Mouse (Mus musculus): ENCODE results near the gene Ntrk3. TPM values are rescaled to one million over a fixed set of nuclear protein-coding genes. Genes with fewer than 3 reads are reported as not detected.

Ntrk3 gene
- polyA plus RNA-seq, 1 experiment from 2014 or later: 0.16 TPM

DNA sequence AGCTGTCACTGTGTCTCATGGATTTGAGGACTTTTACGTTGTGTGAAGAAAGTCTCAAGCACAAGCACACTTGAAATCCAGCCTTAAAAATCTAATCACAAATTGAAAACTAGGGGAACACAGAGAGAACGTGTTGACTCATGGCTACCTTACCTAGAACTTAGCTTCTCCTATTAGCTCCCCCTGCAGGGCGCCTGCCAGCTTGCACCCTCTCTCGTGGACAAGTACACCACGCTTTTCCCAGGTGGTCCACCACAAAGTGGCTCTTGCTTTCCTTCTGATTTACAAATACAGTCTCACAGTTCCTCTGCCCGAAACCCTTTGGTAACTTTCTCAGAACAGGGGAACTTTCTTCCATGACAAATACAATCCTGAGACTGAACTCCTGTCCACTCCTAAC is 94.1 kb downstream of the Ntrk3 start:
- WGBS: 62% methylated on average over 6 of the region's 6 CpGs
- Histone ChIP-seq H3K4me3 (ENCODE audit: low read depth, low read length) (no peak overlapping the region), H3K27me3 (ENCODE audit: control insufficient read depth, insufficient read depth, low read length) (no peaks in the 10 kb centered on the region), H3K9ac (ENCODE audit: low read length) (no peak overlapping the region), H3K27ac (replicated peaks; ENCODE audit: low read depth, low read length) (no peak overlapping the region), H3K9me3 (ENCODE audit: control insufficient read depth, low read length) (no peaks in the 10 kb centered on the region), H3K4me2 (ENCODE audit: low read depth, severe bottlenecking) (no peak overlapping the region), H3K36me3 (ENCODE audit: control insufficient read depth, insufficient read depth, low read length) (no peaks in the 10 kb centered on the region), H3K4me1 (ENCODE audit: control insufficient read depth, insufficient read depth, low read length) (no peaks in the 10 kb centered on the region)
- DNase-seq (ENCODE audit: low spot score): peak; percentile 36
- no peak for ATAC-seq (ENCODE audit: insufficient number of reproducible peaks, low FRiP score, low TSS enrichment, low read depth)

DNA sequence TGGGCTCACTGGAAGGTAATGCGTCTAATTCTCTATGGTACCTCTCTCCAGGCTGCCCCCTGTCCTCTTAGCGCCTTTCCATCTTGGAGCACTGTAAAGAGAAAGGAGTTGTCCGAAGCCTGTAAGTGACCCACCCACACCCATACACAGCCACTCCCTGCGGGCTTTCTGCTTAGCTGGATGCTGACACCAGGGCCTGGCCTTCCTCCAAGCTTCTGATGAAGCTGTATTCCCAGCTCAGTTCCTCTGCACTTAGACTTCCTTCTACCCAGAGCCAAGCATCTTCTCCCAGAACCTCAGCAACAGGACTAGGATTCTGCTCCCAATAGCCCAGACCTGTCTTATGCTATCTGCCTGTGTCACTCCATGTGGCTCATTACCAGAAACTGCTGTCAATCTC is 114.1 kb downstream of the Ntrk3 start:
- Histone ChIP-seq H3K9ac (ENCODE audit: low read length) (no peak overlapping the region), H3K4me3 (ENCODE audit: low read depth, low read length) (no peak overlapping the region), H3K27ac (replicated peaks; ENCODE audit: low read depth, low read length) (no peak overlapping the region), H3K36me3 (ENCODE audit: control insufficient read depth, insufficient read depth, low read length) (no peaks in the 10 kb centered on the region), H3K27me3 (ENCODE audit: control insufficient read depth, insufficient read depth, low read length) (no peaks in the 10 kb centered on the region), H3K4me2 (ENCODE audit: low read depth, severe bottlenecking) (no peak overlapping the region), H3K4me1 (ENCODE audit: control insufficient read depth, insufficient read depth, low read length) (no peaks in the 10 kb centered on the region), H3K9me3 (ENCODE audit: control insufficient read depth, low read length) (no peaks in the 10 kb centered on the region)
- DNase-seq (ENCODE audit: low spot score) (no peak), ATAC-seq (ENCODE audit: insufficient number of reproducible peaks, low FRiP score, low TSS enrichment, low read depth) (no peak)
- 63% methylated on average over 4 of the region's 4 CpGs for WGBS

DNA sequence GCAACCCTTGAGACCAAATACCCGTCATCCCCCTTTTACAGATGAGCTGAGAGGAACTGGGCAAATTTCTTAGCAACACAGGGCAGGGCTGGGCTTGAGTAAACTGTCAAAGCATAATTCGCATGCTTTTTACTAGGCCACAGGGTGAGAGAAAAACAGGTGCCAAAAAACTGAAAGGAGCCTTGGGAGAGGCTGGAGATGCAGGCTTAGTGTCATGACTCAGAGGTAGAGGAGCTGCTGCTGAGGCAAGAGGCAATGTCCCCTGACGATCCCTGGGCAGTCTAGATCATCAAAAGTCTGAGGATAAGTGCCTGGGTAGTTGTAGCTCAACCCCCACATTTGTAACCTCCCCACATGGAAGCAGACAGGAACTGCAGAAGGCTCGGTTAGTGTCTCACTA is 116.7 kb downstream of the Ntrk3 start:
- Histone ChIP-seq H3K27ac (replicated peaks; ENCODE audit: low read depth, low read length) (no peak overlapping the region), H3K36me3 (ENCODE audit: control insufficient read depth, insufficient read depth, low read length) (no peaks in the 10 kb centered on the region), H3K9ac (ENCODE audit: low read length) (no peak overlapping the region), H3K4me1 (ENCODE audit: control insufficient read depth, insufficient read depth, low read length) (no peaks in the 10 kb centered on the region), H3K9me3 (ENCODE audit: control insufficient read depth, low read length) (no peaks in the 10 kb centered on the region), H3K27me3 (ENCODE audit: control insufficient read depth, insufficient read depth, low read length) (no peaks in the 10 kb centered on the region), H3K4me3 (ENCODE audit: low read depth, low read length) (no peak overlapping the region), H3K4me2 (ENCODE audit: low read depth, severe bottlenecking) (no peak overlapping the region)
- WGBS: 38% methylated on average over 4 of the region's 4 CpGs
- no peak for DNase-seq (ENCODE audit: low spot score)
- ATAC-seq (ENCODE audit: insufficient number of reproducible peaks, low FRiP score, low TSS enrichment, low read depth): no peak

DNA sequence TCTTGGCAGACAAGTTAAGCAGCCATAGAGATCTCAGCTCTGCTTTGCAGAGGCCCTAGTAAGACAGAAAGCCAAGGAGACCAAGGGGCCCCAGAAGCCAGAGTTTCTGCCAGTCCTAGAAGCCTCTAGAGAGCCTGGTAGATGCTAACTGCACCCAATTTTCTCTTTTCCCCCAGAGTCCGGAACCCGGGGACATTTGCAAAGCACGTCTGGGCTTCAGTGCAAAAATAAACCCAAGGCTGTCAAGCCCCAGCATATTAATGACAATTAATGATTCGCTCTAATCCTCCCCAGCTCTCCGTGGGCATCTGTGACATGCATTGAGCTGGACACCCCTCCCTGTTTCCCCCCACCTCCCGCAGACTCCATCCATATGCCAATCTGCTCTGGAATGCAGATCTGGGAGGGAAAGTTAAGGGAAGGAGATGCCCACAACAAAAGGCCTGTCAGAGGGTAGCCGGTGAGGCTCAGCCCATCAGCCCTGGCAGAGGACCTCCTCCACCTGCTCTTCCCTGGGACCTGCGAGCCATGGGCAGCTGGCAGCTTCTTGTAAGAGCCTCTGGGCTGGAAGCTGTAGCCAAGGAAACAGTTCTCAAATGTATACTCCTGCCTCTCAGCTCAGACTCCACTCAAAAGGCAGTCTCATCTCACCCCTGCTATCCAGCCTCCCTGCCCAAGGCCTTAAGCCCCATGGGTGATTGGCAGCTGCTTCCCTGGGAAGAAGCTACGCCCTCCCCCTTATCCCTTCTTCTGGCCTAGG is 117.8 kb downstream of the Ntrk3 start:
- DNase-seq (ENCODE audit: low spot score): no peak
- H3K4me3 ChIP-seq (ENCODE audit: low read depth, low read length): no peak overlapping the region
- H3K36me3 ChIP-seq (ENCODE audit: control insufficient read depth, insufficient read depth, low read length): no peaks in the 10 kb centered on the region
- H3K4me2 ChIP-seq (ENCODE audit: low read depth, severe bottlenecking): no peak overlapping the region
- no peak for ATAC-seq (ENCODE audit: insufficient number of reproducible peaks, low FRiP score, low TSS enrichment, low read depth)
- no peaks in the 10 kb centered on the region for H3K9me3 ChIP-seq (ENCODE audit: control insufficient read depth, low read length)
- no peaks in the 10 kb centered on the region for H3K27me3 ChIP-seq (ENCODE audit: control insufficient read depth, insufficient read depth, low read length)
- H3K27ac ChIP-seq (replicated peaks; ENCODE audit: low read depth, low read length): no peak overlapping the region
- no peak overlapping the region for H3K9ac ChIP-seq (ENCODE audit: low read length)
- WGBS: 56% methylated on average over 9 of the region's 9 CpGs
- H3K4me1 ChIP-seq (ENCODE audit: control insufficient read depth, insufficient read depth, low read length): no peaks in the 10 kb centered on the region

DNA sequence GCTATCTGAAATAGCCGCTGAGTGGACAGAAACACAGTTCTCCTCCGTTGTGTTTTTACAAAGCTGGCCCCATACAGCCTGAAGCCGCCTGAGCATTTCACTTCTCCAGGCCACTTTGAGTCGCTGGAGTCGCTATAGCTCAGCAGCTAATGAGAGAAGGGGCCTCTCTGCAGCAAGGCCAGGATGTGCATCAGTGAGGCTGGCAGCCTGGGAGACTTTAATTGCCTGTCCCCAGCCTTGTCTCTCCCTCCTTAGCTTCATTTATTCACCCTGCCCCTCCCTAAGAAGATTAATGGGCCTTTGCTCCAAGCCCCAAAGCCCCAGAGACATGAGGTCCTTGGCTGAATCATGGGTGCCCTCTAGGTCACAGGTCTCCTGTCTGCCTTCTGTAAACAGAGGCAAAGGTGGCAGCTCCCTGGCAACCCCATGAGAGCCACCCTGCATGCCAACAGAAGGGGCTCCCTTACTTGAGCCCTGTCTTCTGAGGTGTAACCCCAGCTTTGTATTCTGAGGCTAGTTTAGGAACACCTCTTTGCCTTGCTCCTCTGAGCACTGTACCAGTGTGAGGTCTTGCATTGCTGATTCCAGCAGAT is 132.2 kb downstream of the Ntrk3 start:
- Histone ChIP-seq H3K27ac (replicated peaks; ENCODE audit: low read depth, low read length) (no peak overlapping the region), H3K4me3 (ENCODE audit: low read depth, low read length) (no peak overlapping the region), H3K27me3 (ENCODE audit: control insufficient read depth, insufficient read depth, low read length) (no peaks in the 10 kb centered on the region), H3K4me1 (ENCODE audit: control insufficient read depth, insufficient read depth, low read length) (0 out of 2 replicates have a peak, but pooled peaks cover 2% of the 10 kb centered on the region), H3K4me2 (ENCODE audit: low read depth, severe bottlenecking) (no peak overlapping the region), H3K9ac (ENCODE audit: low read length) (no peak overlapping the region), H3K36me3 (ENCODE audit: control insufficient read depth, insufficient read depth, low read length) (no peaks in the 10 kb centered on the region), H3K9me3 (ENCODE audit: control insufficient read depth, low read length) (no peaks in the 10 kb centered on the region)
- 17% methylated on average over 5 of the region's 5 CpGs for WGBS
- ATAC-seq (ENCODE audit: insufficient number of reproducible peaks, low FRiP score, low TSS enrichment, low read depth) (no peak), DNase-seq (ENCODE audit: low spot score) (no peak)

DNA sequence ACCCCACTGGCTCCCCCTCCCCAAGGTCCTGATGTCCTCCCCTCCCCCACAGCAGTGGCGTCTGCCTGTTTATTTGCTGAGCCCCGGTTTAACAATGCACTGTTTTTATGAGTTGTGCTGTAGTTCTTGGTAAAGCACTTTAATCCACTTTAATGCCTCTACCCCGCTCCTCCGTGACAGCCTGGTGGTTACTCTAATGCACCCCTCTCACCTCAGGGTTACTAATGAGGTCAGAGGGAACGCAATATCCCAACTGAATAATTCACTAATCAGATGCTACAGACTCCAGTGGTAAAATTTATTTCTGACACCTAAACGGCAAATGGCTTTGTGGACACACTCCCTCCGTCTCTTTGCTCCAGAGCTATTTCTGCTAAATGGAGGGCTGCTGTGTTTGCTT is 133.9 kb downstream of the Ntrk3 start:
- DNase-seq (ENCODE audit: low spot score) (no peak), ATAC-seq (ENCODE audit: insufficient number of reproducible peaks, low FRiP score, low TSS enrichment, low read depth) (no peak)
- WGBS: 18% methylated on average over 7 of the region's 7 CpGs
- H3K9ac ChIP-seq (ENCODE audit: low read length): no peak overlapping the region
- peaks cover under 1% of the 10 kb centered on the region; the same call in 1 of the 2 replicates for H3K27me3 ChIP-seq (ENCODE audit: control insufficient read depth, insufficient read depth, low read length)
- no peak overlapping the region for H3K4me3 ChIP-seq (ENCODE audit: low read depth, low read length)
- H3K4me2 ChIP-seq (ENCODE audit: low read depth, severe bottlenecking): no peak overlapping the region
- no peaks in the 10 kb centered on the region for H3K9me3 ChIP-seq (ENCODE audit: control insufficient read depth, low read length)
- H3K27ac ChIP-seq (replicated peaks; ENCODE audit: low read depth, low read length): no peak overlapping the region
- H3K4me1 ChIP-seq (ENCODE audit: control insufficient read depth, insufficient read depth, low read length): 0 out of 2 replicates have a peak, but pooled peaks cover 2% of the 10 kb centered on the region
- no peaks in the 10 kb centered on the region for H3K36me3 ChIP-seq (ENCODE audit: control insufficient read depth, insufficient read depth, low read length)

DNA sequence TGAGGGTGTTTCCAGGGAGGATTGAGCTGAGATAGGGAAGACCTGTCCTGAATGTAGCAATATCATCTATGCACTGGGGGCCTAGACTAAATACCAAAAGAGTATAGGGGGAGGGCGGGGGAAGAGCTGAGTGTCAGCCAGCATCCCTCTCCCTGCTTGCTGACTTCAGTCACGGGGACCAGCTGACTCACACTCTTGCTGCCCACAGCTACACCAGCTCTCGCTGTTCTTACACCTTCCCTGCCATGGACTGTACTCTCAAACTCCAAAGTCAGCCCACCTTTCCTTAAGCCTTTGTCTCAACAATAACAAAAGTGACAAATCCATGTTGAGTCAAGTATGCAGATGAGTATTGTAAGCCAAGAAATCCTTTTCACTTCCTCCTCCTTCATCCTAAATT is 136.0 kb downstream of the Ntrk3 start:
- peaks cover 20% of the 10 kb centered on the region for H3K27me3 ChIP-seq (ENCODE audit: control insufficient read depth, insufficient read depth, low read length)
- no peak overlapping the region for H3K4me3 ChIP-seq (ENCODE audit: low read depth, low read length)
- no peak for ATAC-seq (ENCODE audit: insufficient number of reproducible peaks, low FRiP score, low TSS enrichment, low read depth)

DNA sequence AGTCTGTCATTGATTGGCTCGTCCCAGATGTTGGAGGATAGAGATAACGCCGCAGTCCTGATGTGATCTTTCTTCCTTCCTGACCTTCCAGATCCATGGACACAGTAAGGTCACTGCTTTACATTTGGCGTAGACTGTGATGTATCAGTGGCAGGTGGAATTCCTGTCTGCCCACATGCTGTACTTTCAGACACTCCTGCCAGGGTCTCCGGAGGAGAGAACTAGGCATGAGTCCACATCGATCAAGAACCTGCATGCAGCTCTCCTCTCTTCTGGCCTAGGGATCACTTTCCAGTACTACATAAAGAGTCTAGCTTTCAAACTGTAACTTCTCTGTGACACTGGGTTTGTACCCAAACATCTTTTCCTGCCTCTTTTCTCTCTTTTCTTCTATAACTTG is 136.9 kb downstream of the Ntrk3 start:
- no peak overlapping the region for H3K4me3 ChIP-seq (ENCODE audit: low read depth, low read length)
- H3K27me3 ChIP-seq (ENCODE audit: control insufficient read depth, insufficient read depth, low read length): peaks cover 25% of the 10 kb centered on the region
- WGBS: 90% methylated on average over 6 of the region's 6 CpGs
- H3K27ac ChIP-seq (replicated peaks; ENCODE audit: low read depth, low read length): no peak overlapping the region
- ATAC-seq (ENCODE audit: insufficient number of reproducible peaks, low FRiP score, low TSS enrichment, low read depth) (no peak), DNase-seq (ENCODE audit: low spot score) (no peak)
- no peak overlapping the region for H3K9ac ChIP-seq (ENCODE audit: low read length)
- H3K4me1 ChIP-seq (ENCODE audit: control insufficient read depth, insufficient read depth, low read length): 0 out of 2 replicates have a peak, but pooled peaks cover 2% of the 10 kb centered on the region
- no peaks in the 10 kb centered on the region for H3K36me3 ChIP-seq (ENCODE audit: control insufficient read depth, insufficient read depth, low read length)
- H3K4me2 ChIP-seq (ENCODE audit: low read depth, severe bottlenecking): no peak overlapping the region
- no peaks in the 10 kb centered on the region for H3K9me3 ChIP-seq (ENCODE audit: control insufficient read depth, low read length)

More for the DNA sequence above, 136.0 kb downstream of the Ntrk3 start:
- no peaks in the 10 kb centered on the region for H3K9me3 ChIP-seq (ENCODE audit: control insufficient read depth, low read length)
- H3K9ac ChIP-seq (ENCODE audit: low read length): no peak overlapping the region
- no peak overlapping the region for H3K4me2 ChIP-seq (ENCODE audit: low read depth, severe bottlenecking)
- no peak for DNase-seq (ENCODE audit: low spot score)
- no peaks in the 10 kb centered on the region for H3K36me3 ChIP-seq (ENCODE audit: control insufficient read depth, insufficient read depth, low read length)
- 77% methylated on average over 3 of the region's 3 CpGs for WGBS
- H3K4me1 ChIP-seq (ENCODE audit: control insufficient read depth, insufficient read depth, low read length): 0 out of 2 replicates have a peak, but pooled peaks cover 2% of the 10 kb centered on the region
- H3K27ac ChIP-seq (replicated peaks; ENCODE audit: low read depth, low read length): no peak overlapping the region
